Mouse (Mus musculus) embryonic facial prominence, embryonic 13.5 days (tissue): Measurements from ENCODE around the gene Nhlrc3. TPM values are rescaled to one million over a fixed set of nuclear protein-coding genes. Genes with fewer than 3 reads are reported as not detected.

ENCODE experiments used
- ATAC-seq: fragments of 200-750 bp; cut with Nextera tagmentation; 2 replicates; pipeline ENCODE4 v1.8.0; 2017; ENCODE audit warnings: low read depth; ENCODE audit not compliant: insufficient number of reproducible peaks, insufficient read depth, low FRiP score, low TSS enrichment
- H3K27ac ChIP-seq: fragments of 300-500 bp; sonication (generic); 2 replicates; pipeline ENCODE4 v1.5.1; 2015; ENCODE audit warnings: moderate library complexity, mild to moderate bottlenecking, inconsistent platforms
- H3K27me3 ChIP-seq: fragments of 300-500 bp; sonication (generic); 2 replicates; pipeline ENCODE4 v1.6.1; 2015; ENCODE audit warnings: mild to moderate bottlenecking, inconsistent platforms
- H3K36me3 ChIP-seq: fragments of 300-500 bp; sonication (generic); 2 replicates; pipeline ENCODE4 v1.6.1; 2015; ENCODE audit warnings: mild to moderate bottlenecking, inconsistent platforms
- H3K4me1 ChIP-seq: fragments of 300-500 bp; sonication (generic); 2 replicates; pipeline ENCODE4 v1.6.1; 2015; ENCODE audit warnings: inconsistent platforms
- H3K4me2 ChIP-seq: fragments of 300-500 bp; sonication (generic); 2 replicates; pipeline ENCODE4 v1.6.1; 2015; ENCODE audit warnings: moderate library complexity, mild to moderate bottlenecking, inconsistent platforms
- H3K4me3 ChIP-seq: fragments of 300-500 bp; sonication (generic); 2 replicates; pipeline ENCODE4 v1.5.1; 2015; ENCODE audit warnings: mild to moderate bottlenecking, inconsistent platforms
- H3K9ac ChIP-seq: fragments of 300-500 bp; sonication (generic); 2 replicates; pipeline ENCODE4 v1.6.1; 2015; ENCODE audit warnings: mild to moderate bottlenecking, inconsistent platforms
- H3K9me3 ChIP-seq: fragments of 300-500 bp; sonication (generic); 2 replicates; pipeline ENCODE4 v1.6.1; 2016; ENCODE audit warnings: inconsistent platforms
- WGBS: fragments of 180-500 bp; shearing (Covaris S2); methylation state at CpG from one replicate; pipeline ENCODE4 v1.1.7; 2015; ENCODE audit warnings: mixed read lengths; 5-methylcytosine and 5-hydroxymethylcytosine counted together
- polyA plus RNA-seq: library from polyadenylated mRNA; unstranded; fragments of >200 nt; fragmentation: Nextera tagmentation; extraction: Ambion mirVana; gene quantifications from 2 replicates; pipeline ENCODE4 v1.2.1, GENCODE M21; 2015

Gene Nhlrc3
- polyA plus RNA-seq, 1 experiment from 2014 or later: 9.0 TPM

GRCm38 (mm10) chr3:53416036-53416506 is 47.1 kb downstream of the Nhlrc3 start:
- 50% methylated on average over 5 of the region's 5 CpGs for WGBS
- Histone ChIP-seq H3K4me3 (no peak overlapping the region), H3K9me3 (no peaks in the 10 kb centered on the region), H3K36me3 (no peaks in the 10 kb centered on the region), H3K4me2 (no peak overlapping the region), H3K27me3 (no peaks in the 10 kb centered on the region), H3K27ac (no peak overlapping the region), H3K4me1 (peaks cover 8% of the 10 kb centered on the region), H3K9ac (no peak overlapping the region)
- no peak for ATAC-seq

- no peak overlapping the region for H3K9ac ChIP-seq
- H3K4me2 ChIP-seq: no peak overlapping the region
- no peaks in the 10 kb centered on the region for H3K36me3 ChIP-seq
- no peaks in the 10 kb centered on the region for H3K27me3 ChIP-seq
- ATAC-seq: no peak
- WGBS: 68% methylated on average over 3 of the region's 3 CpGs
- no peaks in the 10 kb centered on the region for H3K9me3 ChIP-seq
- H3K27ac ChIP-seq: no peak overlapping the region
- H3K4me3 ChIP-seq: no peak overlapping the region
- H3K4me1 ChIP-seq: peaks cover 8% of the 10 kb centered on the region
These were observed 49.2 kb downstream of the Nhlrc3 start for GRCm38 (mm10) chr3:53413959-53414358.

GRCm38 (mm10) chr3:53413465-53413864 is 49.7 kb downstream of the Nhlrc3 start:
- Histone ChIP-seq H3K36me3 (no peaks in the 10 kb centered on the region), H3K9me3 (no peaks in the 10 kb centered on the region), H3K4me2 (no peak overlapping the region), H3K27me3 (no peaks in the 10 kb centered on the region), H3K27ac (no peak overlapping the region), H3K4me3 (no peak overlapping the region), H3K9ac (no peak overlapping the region), H3K4me1 (peaks cover 8% of the 10 kb centered on the region)
- ATAC-seq: no peak
- WGBS: 50% methylated on average over 2 of the region's 2 CpGs

GRCm38 (mm10) chr3:53412259-53412658 is 50.9 kb downstream of the Nhlrc3 start:
- peaks cover 8% of the 10 kb centered on the region for H3K4me1 ChIP-seq
- no peak overlapping the region for H3K9ac ChIP-seq
- no peak overlapping the region for H3K27ac ChIP-seq
- no peak overlapping the region for H3K4me3 ChIP-seq
- no peak overlapping the region for H3K4me2 ChIP-seq
- no peaks in the 10 kb centered on the region for H3K9me3 ChIP-seq
- WGBS: 84% methylated on average over 5 of the region's 5 CpGs
- H3K27me3 ChIP-seq: no peaks in the 10 kb centered on the region
- H3K36me3 ChIP-seq: no peaks in the 10 kb centered on the region
- no peak for ATAC-seq

GRCm38 (mm10) chr3:53410031-53410430 is 53.1 kb downstream of the Nhlrc3 start:
- Histone ChIP-seq H3K4me1 (no peaks in the 10 kb centered on the region), H3K9ac (no peak overlapping the region), H3K4me3 (no peak overlapping the region), H3K4me2 (no peak overlapping the region), H3K27ac (no peak overlapping the region), H3K27me3 (no peaks in the 10 kb centered on the region), H3K9me3 (no peaks in the 10 kb centered on the region), H3K36me3 (no peaks in the 10 kb centered on the region)
- WGBS: 56% methylated on average over 6 of the region's 6 CpGs
- ATAC-seq: no peak

- Histone ChIP-seq H3K4me2 (no peak overlapping the region), H3K9me3 (no peaks in the 10 kb centered on the region), H3K27ac (no peak overlapping the region), H3K36me3 (no peaks in the 10 kb centered on the region), H3K9ac (no peak overlapping the region), H3K4me3 (no peak overlapping the region), H3K27me3 (no peaks in the 10 kb centered on the region), H3K4me1 (no peaks in the 10 kb centered on the region)
- ATAC-seq: no peak
- 38% methylated on average over 1 of the region's 1 CpGs for WGBS
These were observed 56.0 kb downstream of the Nhlrc3 start for GRCm38 (mm10) chr3:53407145-53407544.

Other genes with a start within 250 kb of the Nhlrc3 start
- gene Proser1, start 334 bp upstream of the Nhlrc3 start, polyA plus RNA-seq: 22.5 and 27.0 TPM in 2 replicates
- gene Stoml3, start 25.3 kb upstream of the Nhlrc3 start, polyA plus RNA-seq: 0.29 TPM in 1 of 2 replicates, not detected in the other
- 4.8 and 5.7 TPM in 2 replicates for gene Frem2, start 194.0 kb upstream of the Nhlrc3 start, polyA plus RNA-seq